Mouse (Mus musculus) liver, embryonic 13.5 days (tissue): Measurements from ENCODE around the gene Nptn. TPM values are rescaled to one million over a fixed set of nuclear protein-coding genes. Genes with fewer than 3 reads are reported as not detected.

Source experiments
- ATAC-seq: fragments of 200-750 bp; cut with Nextera tagmentation; 2 replicates; pipeline ENCODE4 v1.8.0; 2017; ENCODE audit warnings: low read depth, mild to moderate bottlenecking, moderate number of reproducible peaks, moderate library complexity
- DNase-seq: peaks from one replicate; pipeline ENCODE4 v3.0.0; 2022
- H3K27ac ChIP-seq: fragments of 300-500 bp; sonication (generic); 2 replicates; pipeline ENCODE4 v1.5.1; 2015; ENCODE audit warnings: moderate library complexity, mild to moderate bottlenecking, inconsistent platforms
- H3K27me3 ChIP-seq: fragments of 300-500 bp; sonication (generic); 2 replicates; pipeline ENCODE4 v1.6.1; 2015; ENCODE audit warnings: mild to moderate bottlenecking, inconsistent platforms
- H3K36me3 ChIP-seq: fragments of 300-500 bp; sonication (generic); 2 replicates; pipeline ENCODE4 v1.6.1; 2015; ENCODE audit warnings: mild to moderate bottlenecking, inconsistent platforms
- H3K4me1 ChIP-seq: fragments of 300-500 bp; sonication (generic); replicated peaks from 2 replicates; pipeline ENCODE4 v1.6.1; 2015; ENCODE audit warnings: inconsistent platforms
- H3K4me2 ChIP-seq: fragments of 300-500 bp; sonication (generic); 2 replicates; pipeline ENCODE4 v1.6.1; 2015; ENCODE audit warnings: inconsistent platforms, mild to moderate bottlenecking, moderate library complexity
- H3K4me3 ChIP-seq: fragments of 300-500 bp; sonication (generic); replicated peaks from 2 replicates; pipeline ENCODE4 v1.5.1; 2015; ENCODE audit warnings: mild to moderate bottlenecking, inconsistent platforms
- H3K9ac ChIP-seq: fragments of 300-500 bp; sonication (generic); 2 replicates; pipeline ENCODE4 v1.6.1; 2015; ENCODE audit warnings: mild to moderate bottlenecking, inconsistent platforms
- H3K9me3 ChIP-seq: fragments of 300-500 bp; sonication (generic); replicated peaks from 2 replicates; pipeline ENCODE4 v1.6.1; 2016; ENCODE audit warnings: inconsistent platforms
- WGBS: fragments of 180-500 bp; shearing (Covaris S2); methylation state at CpG from one replicate; pipeline ENCODE4 v1.1.7; 2015; ENCODE audit not compliant: insufficient replicate concordance; 5-methylcytosine and 5-hydroxymethylcytosine counted together
- polyA plus RNA-seq: library from polyadenylated mRNA; unstranded; fragments of >200 nt; fragmentation: Nextera tagmentation; extraction: Ambion mirVana; gene quantifications from 2 replicates; pipeline ENCODE4 v1.2.1, GENCODE M21; 2015

Gene Nptn
- polyA plus RNA-seq, 1 experiment from 2014 or later, result 98.0 TPM

DNA sequence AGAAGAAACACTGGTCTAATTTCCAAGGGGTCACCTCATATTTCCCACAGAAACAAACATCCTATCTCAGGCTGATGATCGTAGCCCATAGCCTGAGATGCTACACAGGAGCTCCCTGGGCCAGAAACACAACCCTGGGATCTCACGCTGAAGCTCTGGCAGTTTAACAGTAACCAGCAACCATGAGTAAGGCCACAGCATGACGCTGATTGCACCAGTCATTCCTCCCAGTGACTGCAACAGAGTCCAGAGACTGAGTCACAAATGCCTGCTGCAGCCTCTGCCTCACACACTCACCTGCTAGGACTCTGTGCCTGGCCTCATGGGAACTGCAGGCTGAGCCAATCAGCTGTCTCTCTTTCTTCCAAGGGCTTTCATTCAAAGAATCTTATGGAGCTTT is 87.0 kb downstream of the Nptn start:
- WGBS, result 75% methylated on average over 3 of the region's 3 CpGs
- H3K27me3 ChIP-seq, result no peaks in the 10 kb centered on the region
- H3K4me2 ChIP-seq, result no peak overlapping the region
- H3K27ac ChIP-seq, result 0 out of 2 replicates have a peak overlapping the region, but pooled peaks have one; percentile 31
- DNase-seq (no peak), ATAC-seq (0 out of 2 replicates have a peak, but pooled peaks have one; percentile 33)
- peaks cover 23% of the 10 kb centered on the region for H3K4me1 ChIP-seq
- peaks cover 33% of the 10 kb centered on the region for H3K36me3 ChIP-seq
- H3K4me3 ChIP-seq, result no peak overlapping the region
- H3K9ac ChIP-seq, result 0 out of 2 replicates have a peak overlapping the region, but pooled peaks have one; percentile 6
- no peaks in the 10 kb centered on the region for H3K9me3 ChIP-seq

DNA sequence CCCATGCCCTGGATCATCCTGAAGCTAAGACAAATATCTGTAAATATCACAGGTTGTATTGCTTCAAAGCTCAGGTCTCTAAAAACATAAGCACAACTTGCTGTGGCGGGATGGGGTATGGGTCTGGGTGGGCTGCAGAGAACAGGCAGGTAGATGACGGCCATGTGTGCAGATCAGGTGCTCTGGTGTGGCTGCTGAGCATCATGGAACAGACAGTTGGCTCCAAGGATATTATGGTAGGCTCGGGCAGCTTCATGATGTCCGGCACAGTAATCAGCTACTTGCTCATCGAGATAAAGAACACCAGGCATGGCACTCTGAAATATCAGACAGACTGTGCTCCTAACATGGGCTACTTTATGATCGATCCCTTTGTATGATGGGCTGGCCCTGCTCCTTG is 87.8 kb downstream of the Nptn start:
- no peak for DNase-seq
- no peak overlapping the region for H3K4me2 ChIP-seq
- no peaks in the 10 kb centered on the region for H3K27me3 ChIP-seq
- ATAC-seq, result no peak
- no peak overlapping the region for H3K27ac ChIP-seq
- H3K4me1 ChIP-seq, result peaks cover 18% of the 10 kb centered on the region; the same call in 1 of the 2 replicates
- no peaks in the 10 kb centered on the region for H3K9me3 ChIP-seq
- H3K36me3 ChIP-seq, result peaks cover 26% of the 10 kb centered on the region
- H3K4me3 ChIP-seq, result no peak overlapping the region
- WGBS, result 79% methylated on average over 6 of the region's 6 CpGs
- H3K9ac ChIP-seq, result no peak overlapping the region

DNA sequence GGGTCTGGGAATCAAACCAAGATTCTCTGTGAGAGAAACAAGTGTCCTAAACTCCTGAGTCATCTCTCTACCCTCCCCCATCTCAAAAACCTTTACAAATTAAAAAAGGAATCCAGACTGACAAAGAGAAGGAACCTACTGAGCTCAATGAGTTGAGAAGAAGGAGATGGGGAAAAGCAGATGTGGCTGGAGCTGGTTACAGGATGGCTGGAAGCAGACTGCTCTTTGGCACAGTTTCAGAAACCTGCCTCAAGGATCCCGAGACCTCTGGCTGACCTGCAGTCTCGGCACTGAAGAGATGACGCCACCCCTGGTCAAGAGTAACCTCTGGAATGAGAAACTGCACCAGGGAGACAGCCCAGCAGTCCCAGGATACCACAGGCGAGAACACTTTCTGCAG is 90.4 kb downstream of the Nptn start:
- Histone ChIP-seq H3K4me2 (no peak overlapping the region), H3K4me1 (peaks cover 8% of the 10 kb centered on the region; the same call in 1 of the 2 replicates), H3K27me3 (no peaks in the 10 kb centered on the region), H3K27ac (no peak overlapping the region; the same call in 1 of the 2 replicates), H3K4me3 (no peak overlapping the region), H3K9ac (no peak overlapping the region), H3K36me3 (peaks cover 4% of the 10 kb centered on the region; the same call in 1 of the 2 replicates), H3K9me3 (no peaks in the 10 kb centered on the region)
- ATAC-seq (no peak), DNase-seq (no peak)
- WGBS, result 51% methylated on average over 4 of the region's 4 CpGs

DNA sequence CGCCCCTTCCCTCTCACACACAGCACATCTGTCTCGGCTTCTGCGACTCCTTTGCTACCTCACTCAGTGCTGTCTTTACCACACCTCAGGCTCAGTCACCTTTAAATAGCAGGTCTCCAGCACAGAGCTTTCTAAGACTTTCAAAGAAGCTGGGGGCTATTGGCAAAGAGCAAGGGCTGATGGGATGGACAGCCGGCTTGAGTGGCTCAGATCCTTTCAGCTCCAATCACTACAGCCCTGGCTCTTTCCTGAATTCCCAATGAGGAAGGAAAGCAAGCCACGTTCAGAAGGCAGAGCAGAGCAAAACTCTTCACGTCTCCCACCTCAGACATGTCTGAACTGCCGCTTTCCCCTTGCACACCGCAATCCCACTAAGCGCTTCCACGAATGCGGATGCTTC is 92.7 kb downstream of the Nptn start:
- H3K9ac ChIP-seq, result no peak overlapping the region
- no peak overlapping the region for H3K4me3 ChIP-seq
- H3K27ac ChIP-seq, result no peak overlapping the region
- H3K4me1 ChIP-seq, result no peaks in the 10 kb centered on the region
- ATAC-seq (no peak), DNase-seq (no peak)
- no peaks in the 10 kb centered on the region for H3K36me3 ChIP-seq
- WGBS, result 69% methylated on average over 11 of the region's 11 CpGs
- no peak overlapping the region for H3K4me2 ChIP-seq
- no peaks in the 10 kb centered on the region for H3K27me3 ChIP-seq
- H3K9me3 ChIP-seq, result no peaks in the 10 kb centered on the region

- H3K27ac ChIP-seq, result no peak overlapping the region
- ATAC-seq (no peak), DNase-seq (no peak)
- H3K4me2 ChIP-seq, result no peak overlapping the region
- H3K4me1 ChIP-seq, result no peaks in the 10 kb centered on the region
- no peaks in the 10 kb centered on the region for H3K36me3 ChIP-seq
- 65% methylated on average over 6 of the region's 6 CpGs for WGBS
- H3K27me3 ChIP-seq, result no peaks in the 10 kb centered on the region
- no peak overlapping the region for H3K4me3 ChIP-seq
- H3K9ac ChIP-seq, result no peak overlapping the region
- H3K9me3 ChIP-seq, result no peaks in the 10 kb centered on the region
These were observed 93.3 kb downstream of the Nptn start for GRCm38 (mm10) chr9:58675371-58675770.

DNA sequence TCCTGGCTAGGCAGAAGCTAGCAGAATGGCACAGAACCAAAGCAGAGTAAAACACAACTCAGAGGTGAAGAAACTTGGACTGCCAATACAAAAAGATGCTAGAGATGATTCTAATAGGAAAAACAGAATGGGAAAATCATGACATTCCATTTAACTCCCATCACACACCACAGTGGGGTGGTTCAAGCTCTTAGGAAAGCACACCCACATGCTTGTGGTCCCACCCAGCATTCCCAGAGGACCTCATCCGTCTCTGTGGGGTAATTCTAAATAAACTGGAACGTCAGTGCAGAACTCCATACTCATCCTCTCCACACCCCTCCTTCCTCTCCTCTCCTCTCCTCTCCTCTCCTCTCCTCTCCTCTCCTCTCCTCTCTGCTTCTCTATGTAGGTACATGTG is 99.4 kb downstream of the Nptn start:
- Histone ChIP-seq H3K36me3 (no peaks in the 10 kb centered on the region), H3K9me3 (no peaks in the 10 kb centered on the region), H3K27me3 (no peaks in the 10 kb centered on the region), H3K4me1 (no peaks in the 10 kb centered on the region), H3K9ac (no peak overlapping the region), H3K27ac (no peak overlapping the region), H3K4me2 (no peak overlapping the region), H3K4me3 (no peak overlapping the region)
- 61% methylated on average over 2 of the region's 2 CpGs for WGBS
- ATAC-seq (no peak), DNase-seq (no peak)

DNA sequence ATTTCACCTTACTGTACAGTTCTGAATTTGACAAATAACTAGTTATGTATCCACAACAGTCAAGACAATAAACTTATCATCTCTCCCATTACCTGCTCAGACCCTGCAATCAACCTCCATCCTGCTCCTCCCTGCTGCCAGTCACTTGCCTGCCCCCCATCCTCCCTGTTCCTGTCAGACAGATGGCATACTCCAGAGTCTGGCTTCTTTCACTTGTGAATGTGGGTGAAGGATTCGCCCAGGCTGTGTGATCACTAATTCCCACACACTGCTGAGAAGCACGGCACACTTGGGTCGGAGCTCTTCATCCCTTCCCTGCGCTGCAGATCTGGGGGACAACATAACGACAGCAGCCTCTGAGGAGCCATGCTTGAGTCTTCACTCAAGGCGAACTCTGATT is 100.1 kb downstream of the Nptn start:
- Histone ChIP-seq H3K27me3 (no peaks in the 10 kb centered on the region), H3K36me3 (no peaks in the 10 kb centered on the region), H3K4me2 (no peak overlapping the region), H3K4me1 (no peaks in the 10 kb centered on the region; the same call in 1 of the 2 replicates), H3K27ac (no peak overlapping the region), H3K9ac (no peak overlapping the region), H3K9me3 (no peaks in the 10 kb centered on the region), H3K4me3 (no peak overlapping the region)
- ATAC-seq, result no peak
- 75% methylated on average over 6 of the region's 6 CpGs for WGBS
- DNase-seq, result no peak

DNA sequence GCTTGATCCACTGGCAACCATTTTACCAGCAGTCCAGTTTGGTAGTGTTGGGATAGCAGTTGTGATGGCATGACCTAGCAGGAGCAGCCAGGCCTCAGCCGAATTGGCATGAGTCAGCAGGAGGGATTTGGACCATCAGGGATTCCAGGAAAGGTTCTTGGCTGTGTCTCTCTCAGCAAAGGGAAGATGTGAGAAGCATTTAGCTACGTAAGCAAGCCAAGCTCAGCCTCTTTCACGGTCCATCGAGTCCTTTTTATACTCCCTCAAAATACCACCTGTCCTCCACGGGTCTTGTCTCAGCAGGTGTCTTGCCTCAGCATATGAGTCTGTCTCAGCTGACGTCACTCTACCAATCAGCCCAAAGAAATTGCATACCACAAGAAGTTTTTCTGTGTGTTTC is 101.3 kb downstream of the Nptn start:
- Histone ChIP-seq H3K36me3 (no peaks in the 10 kb centered on the region), H3K9ac (no peak overlapping the region), H3K4me2 (no peak overlapping the region), H3K27ac (no peak overlapping the region), H3K27me3 (no peaks in the 10 kb centered on the region), H3K4me3 (no peak overlapping the region), H3K9me3 (no peaks in the 10 kb centered on the region), H3K4me1 (no peaks in the 10 kb centered on the region; the same call in 1 of the 2 replicates)
- no peak for ATAC-seq
- WGBS, result 74% methylated on average over 6 of the region's 6 CpGs
- no peak for DNase-seq

GRCm38 (mm10) chr9:58685290-58685689 is 103.2 kb downstream of the Nptn start:
- Histone ChIP-seq H3K9ac (no peak overlapping the region), H3K27me3 (no peaks in the 10 kb centered on the region), H3K4me1 (no peaks in the 10 kb centered on the region; the same call in 1 of the 2 replicates), H3K4me3 (no peak overlapping the region), H3K4me2 (no peak overlapping the region), H3K27ac (no peak overlapping the region), H3K36me3 (no peaks in the 10 kb centered on the region), H3K9me3 (no peaks in the 10 kb centered on the region)
- ATAC-seq (no peak), DNase-seq (no peak)
- 31% methylated on average over 10 of the region's 10 CpGs for WGBS

DNA sequence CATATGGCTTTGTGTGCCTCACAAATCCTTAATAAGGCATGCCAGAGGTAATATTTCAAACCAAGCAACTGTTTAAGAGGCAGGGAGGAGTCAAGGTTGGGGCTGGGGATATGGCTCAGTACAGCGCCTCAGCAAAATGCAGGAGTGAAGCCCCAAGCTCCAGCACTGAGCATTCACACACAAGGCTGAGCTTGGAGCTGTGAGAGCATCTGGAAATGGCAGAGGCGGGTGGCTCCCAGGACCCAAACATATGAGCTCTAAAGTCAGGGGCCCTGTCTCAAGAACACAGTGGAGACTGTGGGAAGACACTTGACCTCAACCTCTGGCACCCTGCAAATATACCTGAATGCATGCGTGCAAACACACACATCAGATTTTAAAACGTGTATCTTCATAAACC is 106.0 kb downstream of the Nptn start:
- no peak for DNase-seq
- Histone ChIP-seq H3K27me3 (no peaks in the 10 kb centered on the region), H3K4me2 (no peak overlapping the region), H3K9ac (no peak overlapping the region), H3K4me1 (no peaks in the 10 kb centered on the region; the same call in 1 of the 2 replicates), H3K4me3 (no peak overlapping the region), H3K36me3 (no peaks in the 10 kb centered on the region), H3K9me3 (no peaks in the 10 kb centered on the region), H3K27ac (no peak overlapping the region)
- 75% methylated on average over 4 of the region's 4 CpGs for whole genome bisulfite sequencing
- ATAC-seq, result no peak

GRCm38 (mm10) chr9:58690701-58691100 is 108.7 kb downstream of the Nptn start:
- Histone ChIP-seq H3K9ac (no peak overlapping the region), H3K27ac (no peak overlapping the region), H3K9me3 (no peaks in the 10 kb centered on the region), H3K27me3 (no peaks in the 10 kb centered on the region), H3K4me2 (no peak overlapping the region), H3K4me1 (no peaks in the 10 kb centered on the region; the same call in 1 of the 2 replicates), H3K36me3 (no peaks in the 10 kb centered on the region), H3K4me3 (no peak overlapping the region)
- WGBS, result 72% methylated on average over 4 of the region's 4 CpGs
- DNase-seq (no peak), ATAC-seq (no peak)

DNA sequence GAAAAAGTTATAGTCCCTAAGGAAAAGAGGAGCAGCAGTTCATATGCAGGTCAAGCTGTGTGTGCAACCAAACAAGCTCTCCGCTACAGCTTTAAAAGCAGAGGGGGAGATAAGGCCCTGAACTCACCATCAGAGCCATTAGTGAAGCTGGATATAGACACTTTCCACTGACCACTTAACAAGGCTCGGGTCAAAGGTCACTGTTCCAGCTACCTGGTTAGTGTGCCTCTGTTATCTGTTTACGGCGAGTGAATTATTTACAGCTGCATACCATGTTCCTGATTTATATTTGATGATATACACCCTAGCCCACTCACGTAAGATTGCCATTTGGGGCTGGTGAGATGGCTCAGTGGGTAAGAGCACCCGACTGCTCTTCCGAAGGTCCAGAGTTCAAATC is 109.4 kb downstream of the Nptn start:
- no peak for DNase-seq
- H3K27me3 ChIP-seq, result no peaks in the 10 kb centered on the region
- H3K27ac ChIP-seq, result no peak overlapping the region
- no peak for ATAC-seq
- no peak overlapping the region for H3K4me2 ChIP-seq
- no peaks in the 10 kb centered on the region; the same call in 1 of the 2 replicates for H3K4me1 ChIP-seq
- no peak overlapping the region for H3K9ac ChIP-seq
- no peak overlapping the region for H3K4me3 ChIP-seq
- 73% methylated on average over 7 of the region's 7 CpGs for WGBS
- no peaks in the 10 kb centered on the region for H3K9me3 ChIP-seq
- H3K36me3 ChIP-seq, result no peaks in the 10 kb centered on the region
